Mouse (Mus musculus) heart, postnatal 0 days (tissue): ENCODE measurements around the gene Tmco2.

ENCODE experiments used
- CTCF ChIP-seq: IDR thresholded peaks from 2 replicates; pipeline ENCODE4 v1.5.1; 2016; ENCODE audit warnings: antibody characterized with exemption, control low read depth, low read depth
- EP300 ChIP-seq: IDR thresholded peaks from 2 replicates; pipeline ENCODE4 v1.6.1; 2016; ENCODE audit warnings: antibody characterized with exemption, low read depth

GRCm38 (mm10) chr4:121109126-121109525, at the start of gene Tmco2:
- no peak for TF ChIP-seq CTCF
- no peak for TF ChIP-seq EP300
